Mouse (Mus musculus) common myeloid progenitor, adult 5-6 weeks (primary cell): ENCODE data around the gene Ndufb6. TPM values are rescaled to one million over a fixed set of nuclear protein-coding genes. Genes with fewer than 3 reads are reported as not detected.

Experiments used
- ATAC-seq: replicated peaks from 2 replicates; pipeline ENCODE4 v1.8.0; 2016; ENCODE audit warnings: low read depth, mild to moderate bottlenecking, moderate TSS enrichment, inconsistent platforms; ENCODE audit not compliant: poor library complexity, severe bottlenecking
- total RNA-seq: library from RNA; stranded (forward); fragments of 200-1000, 187-1606 nt; gene quantifications from 2 replicates; pipeline ENCODE4 v1.2.3, GENCODE M21; 2017

The Ndufb6 gene
- total RNA-seq, 1 experiment from 2014 or later = 47.0 TPM

DNA sequence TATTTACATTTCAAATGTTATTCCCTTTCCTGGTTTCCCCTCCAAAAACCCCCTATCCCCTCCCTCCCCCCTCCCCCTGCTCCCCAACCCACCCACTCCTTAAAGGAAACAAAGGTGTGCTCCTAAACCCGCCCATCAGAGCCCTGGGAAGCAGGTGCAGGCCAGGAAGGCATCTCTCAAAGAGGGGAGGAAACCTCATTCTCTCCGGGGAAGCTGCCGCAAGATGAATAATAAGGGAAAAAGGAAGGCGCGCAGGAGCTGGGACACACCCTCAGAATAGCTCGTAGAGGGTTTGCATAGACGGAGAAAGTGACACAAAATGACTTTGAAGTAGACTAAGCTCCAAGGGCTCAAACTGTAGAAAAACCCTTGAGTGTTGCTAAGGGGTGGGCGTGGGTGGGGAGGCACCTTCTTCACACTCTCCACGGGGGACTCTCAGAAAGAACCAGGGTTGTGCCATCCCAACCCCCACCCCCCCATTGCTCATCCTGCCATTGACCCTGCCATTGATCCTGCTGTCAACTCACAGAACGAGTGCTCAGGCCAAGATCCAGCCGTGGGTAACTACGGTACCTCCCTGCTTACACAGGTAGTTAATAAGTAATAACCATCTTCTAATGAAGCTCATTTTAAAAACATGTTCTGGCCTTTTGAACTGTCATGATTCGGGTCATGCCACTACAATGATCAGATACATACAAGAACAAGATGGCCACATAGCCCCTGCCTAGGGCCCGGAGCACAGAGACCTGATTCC, 58.0 kb downstream of the Ndufb6 start:
- no peak for ATAC-seq

Other genes with a start within 250 kb of the Ndufb6 start
- 25.1 and 30.6 TPM in 2 replicates for gene Aco1, start 136.3 kb downstream of the Ndufb6 start, total RNA-seq
- 20.0 and 25.1 TPM in 2 replicates for gene Ddx58, start 39.6 kb downstream of the Ndufb6 start, total RNA-seq
- gene Smim27, start 9.8 kb downstream of the Ndufb6 start, total RNA-seq = 7.9 and 13.2 TPM in 2 replicates
- 93.8 and 107 TPM in 2 replicates for gene Topors, start 9.6 kb downstream of the Ndufb6 start, total RNA-seq
- gene Tmem215, start 192.8 kb upstream of the Ndufb6 start, total RNA-seq = 1.1 and 1.8 TPM in 2 replicates